Mouse (Mus musculus) megakaryocyte, embryonic 14.5 days (primary cell): ENCODE results near the gene Ascc1.

Experiments used
- FLI1 ChIP-seq: IDR thresholded peaks from 2 replicates; pipeline ENCODE4 v1.6.1; 2012; ENCODE audit warnings: low read length, inconsistent platforms, mixed read lengths
- GATA1 ChIP-seq: IDR thresholded peaks from 3 replicates; pipeline ENCODE4 v1.6.1; 2012; ENCODE audit warnings: mixed read lengths, low read length, inconsistent platforms, borderline replicate concordance

- TF ChIP-seq GATA1 (no peak), FLI1 (no peak)
These were observed 23.5 kb upstream of the Ascc1 start for GRCm38 (mm10) chr10:59978873-59979743.
